Mouse (Mus musculus) megakaryocyte, embryonic 14.5 days (primary cell): ENCODE measurements at regions not wholly inside any gene's neighbourhood (a gene's known extent, or its start where the extent isn't known, plus 50 kb on each side); places are given as distances from the start of the nearest gene placed in this dataset.

Experiments
- FLI1 ChIP-seq: IDR thresholded peaks from 2 replicates; pipeline ENCODE4 v1.6.1; 2012; ENCODE audit warnings: low read length, inconsistent platforms, mixed read lengths
- GATA1 ChIP-seq: IDR thresholded peaks from 3 replicates; pipeline ENCODE4 v1.6.1; 2012; ENCODE audit warnings: mixed read lengths, low read length, inconsistent platforms, borderline replicate concordance

GRCm38 (mm10) chr19:27091603-27092002 is 124.7 kb upstream of the Vldlr start:
- TF ChIP-seq GATA1 = no peak
- TF ChIP-seq FLI1 = no peak
